Mouse (Mus musculus): ENCODE measurements around the gene Zfp335. TPM values are rescaled to one million over a fixed set of nuclear protein-coding genes. Genes with fewer than 3 reads are reported as not detected.
A peak's percentile ranks its signal among the peaks of the same experiment; 100 is the strongest.

Zfp335 gene
- polyA plus RNA-seq, 1 experiment from 2014 or later, result 14.6 TPM

DNA sequence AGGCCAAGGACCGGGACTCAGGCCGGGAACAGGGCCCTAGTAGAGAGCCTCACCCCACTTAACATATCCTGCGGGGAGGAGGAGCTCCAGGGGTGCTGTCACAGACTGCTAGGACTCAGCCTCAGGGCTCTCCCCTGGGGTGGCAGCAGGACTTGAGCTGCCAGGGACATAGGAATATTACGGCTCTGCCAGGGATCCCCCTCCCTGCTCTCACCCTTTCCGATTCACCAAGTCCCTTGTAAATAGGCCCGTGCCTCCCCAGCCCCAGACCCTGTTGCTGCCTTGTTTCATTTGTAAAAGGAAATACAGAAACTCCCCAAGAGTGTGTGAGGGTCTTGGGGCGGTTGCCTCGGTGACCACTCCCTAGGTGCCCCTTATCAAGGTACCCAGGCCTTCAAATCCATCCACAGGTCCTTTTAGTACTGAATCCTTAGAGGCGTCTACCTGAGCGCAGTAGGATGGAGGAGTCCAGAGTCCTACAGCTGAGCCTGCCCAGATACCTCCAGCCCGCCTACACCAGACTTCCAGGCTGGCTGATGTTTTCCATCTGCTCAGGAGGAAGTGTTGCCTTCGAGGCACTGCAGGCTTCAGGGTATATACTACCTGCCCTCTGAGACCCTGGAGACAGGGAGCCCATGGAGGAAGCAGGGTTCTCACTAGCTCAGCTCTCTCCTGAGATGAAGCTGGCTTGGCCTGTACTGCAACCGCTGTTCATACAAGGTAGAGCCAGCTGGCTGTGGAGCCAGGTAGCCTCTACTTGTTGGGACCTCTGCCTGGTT lies 20.3 kb downstream of the Zfp335 start:
- no peaks in the 10 kb centered on the region for H3K27me3 ChIP-seq (ENCODE audit: control insufficient read depth, insufficient read depth, low read length)
- no peak for DNase-seq (ENCODE audit: low spot score)
- H3K4me2 ChIP-seq (replicated peaks), result no peak overlapping the region
- H3K4me1 ChIP-seq (replicated peaks; ENCODE audit: control insufficient read depth, insufficient read depth, low read length), result no peaks in the 10 kb centered on the region
- H3K4me3 ChIP-seq (replicated peaks; ENCODE audit: low read length), result no peak overlapping the region
- no peaks in the 10 kb centered on the region for H3K9me3 ChIP-seq (ENCODE audit: control insufficient read depth, low read length)
- H3K9ac ChIP-seq, result no peak overlapping the region
- 86% methylated on average over 13 of the region's 13 CpGs for WGBS
- no peak overlapping the region for H3K27ac ChIP-seq
- H3K36me3 ChIP-seq (replicated peaks; ENCODE audit: control insufficient read depth, insufficient read depth), result peaks cover 100% of the 10 kb centered on the region
- no peak for ATAC-seq (ENCODE audit: low FRiP score)

DNA sequence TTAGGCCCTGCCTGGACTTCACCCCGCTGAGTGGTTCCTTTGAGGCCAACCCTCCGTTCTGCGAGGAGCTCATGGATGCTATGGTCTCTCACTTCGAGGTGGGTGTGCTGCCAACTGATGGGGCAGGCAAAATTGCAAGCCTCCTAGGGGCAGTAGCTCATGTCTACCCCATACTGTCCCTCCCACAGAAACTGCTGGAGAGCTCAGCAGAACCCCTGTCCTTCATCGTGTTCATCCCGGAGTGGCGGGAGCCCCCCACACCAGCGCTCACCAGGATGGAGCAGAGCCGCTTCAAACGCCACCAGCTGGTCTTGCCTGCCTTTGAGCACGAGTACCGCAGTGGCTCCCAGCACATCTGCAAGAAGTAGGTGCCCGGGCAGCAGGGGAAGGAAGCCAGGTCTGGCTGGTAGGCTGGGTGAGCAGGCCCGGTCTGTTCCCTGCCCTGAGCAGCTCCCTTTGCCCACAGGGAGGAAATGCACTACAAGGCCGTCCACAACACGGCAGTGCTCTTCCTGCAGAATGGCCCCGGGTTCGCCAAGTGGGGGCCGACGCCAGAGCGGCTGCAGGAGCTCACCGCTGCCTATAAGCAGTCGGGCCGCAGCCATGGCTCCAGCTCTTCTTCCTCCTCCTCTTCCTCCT lies 21.0 kb downstream of the Zfp335 start:
- H3K27me3 ChIP-seq (ENCODE audit: control insufficient read depth, insufficient read depth, low read length), result no peaks in the 10 kb centered on the region
- 91% methylated on average over 24 of the region's 24 CpGs for WGBS
- peaks cover 100% of the 10 kb centered on the region for H3K36me3 ChIP-seq (replicated peaks; ENCODE audit: control insufficient read depth, insufficient read depth)
- no peak overlapping the region for H3K9ac ChIP-seq
- no peaks in the 10 kb centered on the region for H3K9me3 ChIP-seq (ENCODE audit: control insufficient read depth, low read length)
- ATAC-seq (ENCODE audit: low FRiP score) (no peak), DNase-seq (ENCODE audit: low spot score) (no peak)
- no peaks in the 10 kb centered on the region for H3K4me1 ChIP-seq (replicated peaks; ENCODE audit: control insufficient read depth, insufficient read depth, low read length)
- no peak overlapping the region for H3K4me3 ChIP-seq (replicated peaks; ENCODE audit: low read length)
- H3K4me2 ChIP-seq (replicated peaks), result no peak overlapping the region
- no peak overlapping the region for H3K27ac ChIP-seq

DNA sequence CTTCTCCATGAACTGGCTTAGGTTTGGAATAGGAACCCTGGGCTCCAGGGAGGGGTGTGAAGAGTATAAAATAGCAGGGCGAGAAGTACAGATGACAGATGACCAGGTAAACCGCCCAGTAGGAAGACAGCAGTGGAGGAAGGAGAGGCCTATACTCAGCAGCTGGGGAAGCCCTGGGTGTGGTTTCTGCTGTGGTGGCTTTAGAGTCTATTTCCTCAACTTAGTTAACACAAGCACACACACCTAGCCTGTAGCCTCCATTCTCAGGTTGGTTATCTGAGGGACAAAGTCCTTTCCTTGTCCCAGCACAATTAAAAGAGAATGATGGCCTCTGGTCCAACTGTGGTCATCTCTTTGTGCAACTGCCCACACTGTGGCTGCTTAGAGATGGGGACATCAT lies 21.6 kb downstream of the Zfp335 start:
- H3K27ac ChIP-seq, result no peak overlapping the region
- H3K4me1 ChIP-seq (replicated peaks; ENCODE audit: control insufficient read depth, insufficient read depth, low read length), result no peaks in the 10 kb centered on the region
- no peak for DNase-seq (ENCODE audit: low spot score)
- peaks cover 100% of the 10 kb centered on the region for H3K36me3 ChIP-seq (replicated peaks; ENCODE audit: control insufficient read depth, insufficient read depth)
- H3K9ac ChIP-seq, result no peak overlapping the region
- H3K4me2 ChIP-seq (replicated peaks), result no peak overlapping the region
- H3K9me3 ChIP-seq (ENCODE audit: control insufficient read depth, low read length), result no peaks in the 10 kb centered on the region
- no peak overlapping the region for H3K4me3 ChIP-seq (replicated peaks; ENCODE audit: low read length)
- WGBS, result 92% methylated on average over 2 of the region's 2 CpGs
- H3K27me3 ChIP-seq (ENCODE audit: control insufficient read depth, insufficient read depth, low read length), result no peaks in the 10 kb centered on the region
- no peak for ATAC-seq (ENCODE audit: low FRiP score)

DNA sequence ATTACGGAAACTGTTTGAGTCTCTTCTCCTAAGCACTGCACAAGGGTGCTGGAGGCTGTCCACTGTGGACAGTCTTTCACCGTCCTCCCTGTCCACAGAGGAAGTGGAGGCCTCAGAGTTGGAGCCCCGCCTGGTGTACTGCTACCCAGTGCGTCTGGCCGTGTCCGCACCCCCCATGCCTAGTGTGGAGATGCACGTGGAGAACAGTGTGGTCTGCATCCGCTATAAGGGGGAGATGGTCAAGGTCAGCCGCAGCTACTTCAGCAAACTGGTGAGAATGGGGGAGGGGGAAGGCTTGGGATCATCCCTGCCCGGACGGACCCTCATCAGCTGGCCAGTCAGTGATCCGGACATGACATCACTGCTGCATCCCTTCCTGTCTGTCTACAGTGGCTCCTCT lies 22.6 kb downstream of the Zfp335 start:
- no peaks in the 10 kb centered on the region for H3K4me1 ChIP-seq (replicated peaks; ENCODE audit: control insufficient read depth, insufficient read depth, low read length)
- no peaks in the 10 kb centered on the region for H3K27me3 ChIP-seq (ENCODE audit: control insufficient read depth, insufficient read depth, low read length)
- H3K4me3 ChIP-seq (replicated peaks; ENCODE audit: low read length), result no peak overlapping the region
- no peak overlapping the region for H3K27ac ChIP-seq
- no peak overlapping the region for H3K9ac ChIP-seq
- 88% methylated on average over 12 of the region's 12 CpGs for WGBS
- DNase-seq (ENCODE audit: low spot score) (no peak), ATAC-seq (ENCODE audit: low FRiP score) (no peak)
- H3K9me3 ChIP-seq (ENCODE audit: control insufficient read depth, low read length), result no peaks in the 10 kb centered on the region
- H3K4me2 ChIP-seq (replicated peaks), result no peak overlapping the region
- peaks cover 100% of the 10 kb centered on the region for H3K36me3 ChIP-seq (replicated peaks; ENCODE audit: control insufficient read depth, insufficient read depth)

DNA sequence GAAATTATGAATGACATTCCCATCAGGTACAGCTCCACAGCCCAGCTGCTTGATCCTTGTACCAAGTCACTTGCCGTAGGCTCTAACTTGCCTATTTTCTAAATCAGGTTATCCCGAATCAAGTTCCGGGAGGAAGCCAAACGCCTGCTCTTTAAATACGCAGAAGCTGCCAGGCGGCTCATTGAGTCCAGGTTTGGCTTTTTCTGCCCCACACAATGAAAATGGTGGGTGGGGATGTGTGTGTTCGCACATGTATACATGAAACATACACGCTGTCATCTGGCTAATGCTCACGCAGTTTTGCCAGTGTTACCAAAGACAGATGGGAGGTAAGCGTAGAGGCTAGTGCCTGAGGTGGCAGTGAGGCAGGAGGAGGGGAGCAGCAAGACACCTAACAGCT lies 24.9 kb downstream of the Zfp335 start:
- no peaks in the 10 kb centered on the region for H3K27me3 ChIP-seq (ENCODE audit: control insufficient read depth, insufficient read depth, low read length)
- DNase-seq (ENCODE audit: low spot score), result no peak
- H3K27ac ChIP-seq, result no peak overlapping the region
- H3K9me3 ChIP-seq (ENCODE audit: control insufficient read depth, low read length), result no peaks in the 10 kb centered on the region
- H3K4me2 ChIP-seq (replicated peaks), result no peak overlapping the region
- 91% methylated on average over 10 of the region's 10 CpGs for WGBS
- H3K4me1 ChIP-seq (replicated peaks; ENCODE audit: control insufficient read depth, insufficient read depth, low read length), result no peaks in the 10 kb centered on the region
- H3K36me3 ChIP-seq (replicated peaks; ENCODE audit: control insufficient read depth, insufficient read depth), result peaks cover 90% of the 10 kb centered on the region
- no peak for ATAC-seq (ENCODE audit: low FRiP score)
- H3K4me3 ChIP-seq (replicated peaks; ENCODE audit: low read length), result no peak overlapping the region
- no peak overlapping the region for H3K9ac ChIP-seq

DNA sequence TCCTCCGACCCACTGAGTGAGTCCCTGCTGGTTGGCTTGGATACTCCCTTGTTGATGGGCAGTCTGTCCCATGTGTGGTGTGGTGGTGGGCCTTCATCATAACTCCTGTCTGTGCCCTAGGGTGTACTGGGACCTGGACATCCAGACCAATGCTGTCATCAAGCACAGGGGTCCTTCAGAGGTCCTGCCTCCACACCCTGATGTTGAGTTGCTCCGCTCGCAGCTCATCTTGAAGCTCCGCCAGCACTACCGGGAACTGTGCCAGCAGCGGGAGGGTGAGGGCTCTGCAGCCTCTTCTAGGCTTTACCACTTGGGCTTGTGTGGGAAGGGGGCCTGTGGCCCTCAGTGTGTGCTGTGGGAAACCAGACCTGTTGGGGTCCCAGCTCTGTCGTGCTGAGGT lies 25.8 kb downstream of the Zfp335 start:
- WGBS, result 66% methylated on average over 7 of the region's 7 CpGs
- H3K9me3 ChIP-seq (ENCODE audit: control insufficient read depth, low read length), result no peaks in the 10 kb centered on the region
- peaks cover 82% of the 10 kb centered on the region for H3K36me3 ChIP-seq (replicated peaks; ENCODE audit: control insufficient read depth, insufficient read depth)
- no peak for ATAC-seq (ENCODE audit: low FRiP score)
- H3K27me3 ChIP-seq (ENCODE audit: control insufficient read depth, insufficient read depth, low read length), result no peaks in the 10 kb centered on the region
- peak; percentile 67 for DNase-seq (ENCODE audit: low spot score)
- H3K9ac ChIP-seq, result no peak overlapping the region
- H3K27ac ChIP-seq, result no peak overlapping the region
- 0 out of 2 replicates have a peak, but pooled peaks cover under 1% of the 10 kb centered on the region for H3K4me1 ChIP-seq (replicated peaks; ENCODE audit: control insufficient read depth, insufficient read depth, low read length)
- H3K4me3 ChIP-seq (replicated peaks; ENCODE audit: low read length), result no peak overlapping the region
- H3K4me2 ChIP-seq (replicated peaks), result no peak overlapping the region

DNA sequence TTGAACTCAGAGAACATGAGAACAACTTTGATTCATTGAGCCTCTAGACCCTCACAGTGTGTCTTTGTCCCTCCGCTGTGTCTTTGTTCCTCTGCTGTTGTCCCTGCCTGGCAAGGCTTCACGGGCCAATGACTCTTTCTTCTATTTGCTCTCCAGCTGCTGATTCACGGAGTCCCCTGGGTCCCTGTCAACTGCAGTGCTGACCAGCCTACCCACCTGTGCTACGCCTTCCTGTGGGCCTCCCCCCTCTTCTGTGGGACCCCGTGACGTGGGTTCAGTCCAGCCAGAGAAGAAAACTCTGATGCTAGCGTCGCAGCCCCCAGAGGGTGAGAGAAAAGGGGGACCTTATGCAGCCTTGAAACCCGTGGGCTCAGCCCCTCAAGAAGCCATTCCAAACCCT lies 28.9 kb downstream of the Zfp335 start:
- H3K9me3 ChIP-seq (ENCODE audit: control insufficient read depth, low read length), result no peaks in the 10 kb centered on the region
- ATAC-seq (ENCODE audit: low FRiP score) (no peak), DNase-seq (ENCODE audit: low spot score) (no peak)
- no peak overlapping the region for H3K27ac ChIP-seq
- H3K27me3 ChIP-seq (ENCODE audit: control insufficient read depth, insufficient read depth, low read length), result no peaks in the 10 kb centered on the region
- peaks cover 50% of the 10 kb centered on the region for H3K36me3 ChIP-seq (replicated peaks; ENCODE audit: control insufficient read depth, insufficient read depth)
- H3K9ac ChIP-seq, result no peak overlapping the region
- no peak overlapping the region for H3K4me3 ChIP-seq (replicated peaks; ENCODE audit: low read length)
- no peak overlapping the region for H3K4me2 ChIP-seq (replicated peaks)
- WGBS, result 28% methylated on average over 9 of the region's 9 CpGs
- peaks cover 15% of the 10 kb centered on the region for H3K4me1 ChIP-seq (replicated peaks; ENCODE audit: control insufficient read depth, insufficient read depth, low read length)

DNA sequence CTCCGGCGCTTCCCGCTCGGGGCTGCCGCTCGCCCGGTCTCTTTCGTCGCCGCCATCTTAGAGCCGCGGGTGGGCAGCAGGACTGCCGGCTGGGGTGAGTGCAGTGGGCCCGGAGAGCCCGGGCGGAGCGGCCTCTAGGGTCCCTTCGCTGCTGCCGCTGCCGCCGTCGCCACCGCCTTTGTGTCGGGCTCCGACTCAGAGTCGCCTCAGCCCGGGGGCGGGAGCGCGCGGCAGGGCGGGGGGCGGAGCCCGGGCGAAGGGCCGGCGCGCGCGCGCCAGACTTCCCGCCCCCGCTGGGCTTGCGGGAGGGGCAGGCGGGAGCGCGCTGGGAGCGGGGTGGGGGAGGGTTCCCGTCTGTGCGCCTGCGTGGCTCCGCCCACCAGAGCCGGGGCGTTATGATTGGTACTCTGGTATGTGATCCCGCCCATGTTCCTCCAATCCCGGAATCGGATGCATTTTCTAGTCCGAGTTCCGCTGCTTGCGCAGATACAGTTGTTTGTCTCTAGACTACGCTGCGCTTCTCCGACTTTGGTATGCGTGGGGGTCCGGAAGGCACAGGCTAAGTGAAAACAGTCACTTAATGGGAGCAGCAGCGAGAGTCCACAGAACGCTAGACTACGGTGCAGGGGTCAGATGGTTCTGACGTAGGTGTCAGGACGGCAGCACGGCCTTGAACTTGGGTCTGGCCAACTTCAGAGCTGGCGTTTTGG lies 31.8 kb downstream of the Zfp335 start:
- Histone ChIP-seq H3K27ac (peak overlapping the region; percentile 100), H3K9me3 (ENCODE audit: control insufficient read depth, low read length) (no peaks in the 10 kb centered on the region), H3K36me3 (replicated peaks; ENCODE audit: control insufficient read depth, insufficient read depth) (peaks cover 22% of the 10 kb centered on the region), H3K4me1 (replicated peaks; ENCODE audit: control insufficient read depth, insufficient read depth, low read length) (peaks cover 20% of the 10 kb centered on the region), H3K4me2 (replicated peaks) (peak overlapping the region; percentile 96), H3K27me3 (ENCODE audit: control insufficient read depth, insufficient read depth, low read length) (no peaks in the 10 kb centered on the region), H3K4me3 (replicated peaks; ENCODE audit: low read length) (peak overlapping the region; percentile 94), H3K9ac (peak overlapping the region; percentile 100)
- WGBS, result 0% methylated on average over 55 of the region's 72 CpGs
- DNase-seq (ENCODE audit: low spot score), result peak; percentile 98
- ATAC-seq (ENCODE audit: low FRiP score), result peak; percentile 88

DNA sequence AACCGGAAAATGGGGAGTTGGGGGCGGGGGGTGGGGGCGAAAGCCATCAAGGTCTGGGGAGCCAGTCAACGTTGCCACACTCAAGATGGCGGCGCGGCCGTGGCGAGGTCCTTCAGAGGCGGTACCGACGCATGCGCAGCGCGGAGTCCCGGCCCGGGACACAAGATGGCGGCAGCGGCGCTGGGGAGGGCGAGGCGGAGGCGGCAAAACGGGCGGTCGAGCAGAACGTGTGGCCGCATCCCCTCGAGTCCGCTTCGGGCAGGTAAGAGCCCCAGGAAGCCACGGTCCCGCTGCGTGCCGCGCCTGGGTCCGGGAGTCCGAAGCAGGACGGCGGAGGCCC lies 32.4 kb downstream of the Zfp335 start, which contains the start of gene Pcif1:
Gene Pcif1 (plus strand): TSS at position 77 of the 340 bp plus-strand sequence.
- WGBS, result under 1% methylated on average over 26 of the region's 40 CpGs
- H3K27ac ChIP-seq, result peak within 1 kb of the TSS; percentile 100
- no peaks in the 10 kb centered on the region for H3K27me3 ChIP-seq (ENCODE audit: control insufficient read depth, insufficient read depth, low read length)
- H3K4me2 ChIP-seq (replicated peaks), result peak within 1 kb of the TSS; percentile 96
- DNase-seq (ENCODE audit: low spot score) (peak; percentile 96), ATAC-seq (ENCODE audit: low FRiP score) (peak; percentile 84)
- H3K36me3 ChIP-seq (replicated peaks; ENCODE audit: control insufficient read depth, insufficient read depth), result peaks cover 16% of the 10 kb centered on the region
- peak within 1 kb of the TSS; percentile 100 for H3K9ac ChIP-seq
- H3K9me3 ChIP-seq (ENCODE audit: control insufficient read depth, low read length), result no peaks in the 10 kb centered on the region
- peak within 1 kb of the TSS; percentile 94 for H3K4me3 ChIP-seq (replicated peaks; ENCODE audit: low read length)
- peaks cover 20% of the 10 kb centered on the region for H3K4me1 ChIP-seq (replicated peaks; ENCODE audit: control insufficient read depth, insufficient read depth, low read length)
